Mouse (Mus musculus): Measurements from ENCODE around the gene Asns.

GRCm38 (mm10) chr6:7661455-7661854 lies 31.6 kb downstream of the Asns start:
- no peak for TF ChIP-seq EP300 (IDR thresholded peaks at IDR 0.05; ENCODE audit: low read depth)
- TF ChIP-seq CTCF (IDR thresholded peaks at IDR 0.05; ENCODE audit: low read depth) = no peak

Measured in liver, embryonic 14.5 days (tissue).